Mouse (Mus musculus): Measurements from ENCODE around the gene Morc3.

DNA sequence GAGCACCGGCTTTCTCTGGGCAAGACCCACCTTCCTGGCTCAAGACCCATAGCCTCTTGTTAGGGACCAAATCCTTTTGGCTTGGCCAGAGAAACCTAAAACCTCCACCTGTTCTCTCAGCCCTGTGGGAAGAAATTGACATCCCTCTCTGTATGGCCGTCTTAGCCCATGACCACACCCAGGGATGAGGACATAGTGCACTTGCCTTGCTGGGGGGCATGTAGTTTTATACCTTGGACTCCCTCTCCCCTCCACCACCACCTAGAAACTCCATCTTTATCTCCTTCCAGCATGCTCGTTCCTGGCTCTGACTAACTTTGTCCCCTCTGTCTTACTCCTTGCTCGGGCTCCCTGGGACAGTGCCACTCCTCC, 12.6 kb upstream of the Morc3 start:
- no peak for TF ChIP-seq POLR2A (IDR thresholded peaks at IDR 0.05; ENCODE audit: borderline replicate concordance, extremely low read depth, insufficient read depth, insufficient read length, poor library complexity, severe bottlenecking)
- no peak for TF ChIP-seq CTCF (IDR thresholded peaks at IDR 0.05; ENCODE audit: borderline replicate concordance, extremely low read depth, insufficient read depth, insufficient read length)
